Mouse (Mus musculus) heart, adult 2 months (tissue): ENCODE results near the gene Coro1c.

Experiments used
- EP300 ChIP-seq: fragments of 200-500 bp; IDR thresholded peaks from 2 replicates; pipeline ENCODE4 v1.6.1; 2011; ENCODE audit warnings: low read depth, low read length, control low read depth; ENCODE audit not compliant: insufficient read depth
- POLR2A ChIP-seq: fragments of 200-500 bp; IDR thresholded peaks from 2 replicates; pipeline ENCODE4 v1.6.1; 2011; ENCODE audit warnings: mild to moderate bottlenecking, low read depth, low read length, control low read depth; ENCODE audit not compliant: insufficient read depth

DNA sequence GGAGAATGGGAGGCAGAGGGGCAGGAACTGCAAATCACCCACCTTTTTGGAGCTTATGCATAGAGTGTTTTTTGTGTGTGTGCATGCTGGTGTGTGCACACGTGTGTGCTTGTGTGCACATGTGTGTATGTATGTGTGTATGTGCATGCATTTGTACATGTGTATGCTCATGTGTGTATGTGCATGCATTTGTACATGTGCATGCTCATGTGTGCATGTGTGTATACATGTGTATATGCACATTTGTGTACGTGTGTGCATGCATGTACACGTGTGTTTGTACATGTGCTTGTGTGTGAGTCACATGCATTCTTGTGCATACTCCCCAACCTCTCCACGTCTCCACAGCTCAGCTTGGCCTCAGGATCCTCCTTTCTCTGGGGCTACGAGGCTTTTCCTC is 77.8 kb downstream of the Coro1c start:
- TF ChIP-seq EP300 (no peak), POLR2A (no peak)
